Mouse (Mus musculus): ENCODE measurements around the gene Gpr160. TPM values are rescaled to one million over a fixed set of nuclear protein-coding genes. Genes with fewer than 3 reads are reported as not detected.

Gene Gpr160
- polyA plus RNA-seq, 1 experiment: not detected

DNA sequence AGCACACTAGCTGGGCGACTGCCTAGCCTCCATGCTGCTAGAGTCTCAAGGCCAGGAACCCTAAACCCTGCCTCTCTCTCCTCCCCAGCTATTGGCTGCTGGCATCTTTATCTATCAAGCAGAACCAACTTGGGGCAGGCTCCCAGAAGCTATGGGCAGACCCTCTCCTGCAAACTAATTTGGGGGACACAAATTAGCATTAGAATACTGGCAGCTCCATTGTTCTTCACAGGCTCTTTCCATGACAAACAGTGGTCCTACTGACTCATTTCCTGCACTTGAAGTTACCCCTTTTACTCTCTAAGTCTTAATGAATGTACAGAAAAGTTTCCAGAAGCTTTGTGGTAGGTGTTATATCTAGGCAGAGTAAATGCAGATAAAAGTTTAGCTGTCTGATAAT is 33.3 kb downstream of the Gpr160 start:
- peaks cover 5% of the 10 kb centered on the region for H3K27me3 ChIP-seq (replicated peaks)
- H3K36me3 ChIP-seq (replicated peaks; ENCODE audit: low read length): peaks cover 14% of the 10 kb centered on the region
- no peaks in the 10 kb centered on the region for H3K9me3 ChIP-seq
- no peak overlapping the region for H3K4me3 ChIP-seq (replicated peaks)
- TF ChIP-seq FLI1 (IDR thresholded peaks at IDR 0.05; ENCODE audit: low read length) (no peak), GATA1 (IDR thresholded peaks at IDR 0.05; ENCODE audit: borderline replicate concordance, low read length) (no peak)
- H3K4me1 ChIP-seq: no peaks in the 10 kb centered on the region

DNA sequence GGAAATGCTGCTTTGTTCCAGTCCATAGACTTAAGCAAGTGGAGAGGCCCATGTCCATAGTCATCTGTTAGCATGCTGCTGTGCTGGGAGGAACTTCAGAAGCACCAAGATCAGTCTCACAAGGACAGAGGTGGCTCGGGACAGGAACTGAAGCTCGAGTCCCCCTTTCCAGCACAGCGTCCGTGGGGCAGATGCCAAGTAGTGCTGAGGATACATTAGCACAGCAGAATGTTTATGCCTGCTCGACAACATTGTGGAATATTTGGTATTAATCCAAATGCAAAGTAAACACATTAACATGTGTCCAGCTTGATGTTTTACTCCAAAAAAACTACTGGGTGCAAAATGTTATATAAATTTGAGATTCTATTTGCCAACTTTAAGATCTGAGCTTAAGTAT is 41.0 kb downstream of the Gpr160 start:
- TF ChIP-seq FLI1 (IDR thresholded peaks at IDR 0.05; ENCODE audit: low read length) (no peak), GATA1 (IDR thresholded peaks at IDR 0.05; ENCODE audit: borderline replicate concordance, low read length) (no peak)
- H3K4me1 ChIP-seq: peaks cover 6% of the 10 kb centered on the region
- no peaks in the 10 kb centered on the region for H3K27me3 ChIP-seq (replicated peaks)
- peaks cover 71% of the 10 kb centered on the region for H3K36me3 ChIP-seq (replicated peaks; ENCODE audit: low read length)
- no peak overlapping the region for H3K4me3 ChIP-seq (replicated peaks)
- H3K9me3 ChIP-seq: no peaks in the 10 kb centered on the region

DNA sequence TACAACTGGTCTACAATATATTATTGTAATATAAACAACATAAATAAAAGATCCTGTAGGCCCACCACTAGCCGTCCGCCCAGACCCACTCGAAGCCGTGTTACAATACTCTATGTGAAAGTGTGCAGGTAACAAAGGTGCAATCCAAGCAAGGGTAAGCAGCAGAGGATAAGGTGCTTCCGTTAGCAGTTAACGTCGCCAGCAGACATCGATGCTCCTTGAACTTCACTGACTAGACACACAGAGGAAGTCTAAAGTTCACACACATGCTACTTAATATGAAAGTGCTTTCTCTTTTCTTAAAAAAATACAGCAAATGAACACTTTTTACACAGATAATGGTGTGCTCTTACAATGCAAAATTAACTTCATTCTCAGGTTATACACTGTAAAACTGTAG is 43.7 kb downstream of the Gpr160 start:
- H3K4me1 ChIP-seq: peaks cover 8% of the 10 kb centered on the region
- no peaks in the 10 kb centered on the region for H3K27me3 ChIP-seq (replicated peaks)
- peaks cover 81% of the 10 kb centered on the region for H3K36me3 ChIP-seq (replicated peaks; ENCODE audit: low read length)
- no peak overlapping the region for H3K4me3 ChIP-seq (replicated peaks)
- no peaks in the 10 kb centered on the region for H3K9me3 ChIP-seq
- TF ChIP-seq GATA1 (IDR thresholded peaks at IDR 0.05; ENCODE audit: borderline replicate concordance, low read length): no peak
- no peak for TF ChIP-seq FLI1 (IDR thresholded peaks at IDR 0.05; ENCODE audit: low read length)

DNA sequence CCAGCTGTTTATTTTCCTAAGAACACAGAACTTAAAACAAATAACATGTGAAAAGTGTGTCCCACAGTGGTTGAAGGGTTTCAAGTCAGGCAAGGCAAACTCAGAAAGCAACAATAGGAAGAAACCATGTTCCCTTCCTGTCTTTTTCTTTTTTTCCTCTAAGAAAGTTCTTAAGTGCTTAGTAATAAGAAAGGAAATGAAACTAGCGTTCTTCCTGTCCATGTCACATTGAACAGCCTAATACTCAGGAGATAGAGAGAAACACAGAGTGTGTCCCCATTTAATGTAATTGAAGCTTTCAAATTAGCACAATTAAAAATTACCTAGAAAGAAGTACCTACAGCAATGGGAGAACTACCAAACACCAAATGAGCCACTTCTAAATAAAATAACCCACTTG is 48.9 kb downstream of the Gpr160 start:
- Histone ChIP-seq H3K36me3 (replicated peaks; ENCODE audit: low read length) (peaks cover 93% of the 10 kb centered on the region), H3K27me3 (replicated peaks) (no peaks in the 10 kb centered on the region)

DNA sequence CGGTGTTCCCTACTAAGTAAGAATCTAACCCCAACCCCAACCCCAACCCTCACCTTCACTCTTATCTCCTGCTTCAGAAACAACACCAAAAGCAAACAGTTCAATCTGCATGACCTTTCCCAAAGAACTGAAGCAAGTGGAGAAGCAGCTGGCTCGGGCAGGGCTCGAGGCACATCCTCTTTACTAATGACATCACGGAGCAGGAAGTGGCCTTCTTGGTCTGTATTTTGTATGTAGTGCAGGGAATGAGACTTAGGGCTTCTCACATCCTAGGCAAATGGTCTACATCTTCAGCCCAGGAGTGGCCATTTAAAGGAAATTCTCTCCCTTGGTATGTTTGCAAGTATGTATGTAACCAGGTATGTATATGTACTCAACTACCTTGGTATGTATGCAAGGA is 61.4 kb downstream of the Gpr160 start:
- TF ChIP-seq FLI1 (IDR thresholded peaks at IDR 0.05; ENCODE audit: low read length): no peak
- no peak for TF ChIP-seq GATA1 (IDR thresholded peaks at IDR 0.05; ENCODE audit: borderline replicate concordance, low read length)
- peaks cover 4% of the 10 kb centered on the region; the same call in 1 of the 2 replicates for H3K9me3 ChIP-seq
- H3K4me3 ChIP-seq (replicated peaks): no peak overlapping the region
- no peaks in the 10 kb centered on the region for H3K27me3 ChIP-seq (replicated peaks)
- H3K36me3 ChIP-seq (replicated peaks; ENCODE audit: low read length): peaks cover 92% of the 10 kb centered on the region
- no peaks in the 10 kb centered on the region for H3K4me1 ChIP-seq

More for the DNA sequence above, 48.9 kb downstream of the Gpr160 start:
- no peak overlapping the region for H3K4me3 ChIP-seq (replicated peaks)
- H3K4me1 ChIP-seq: peaks cover 3% of the 10 kb centered on the region; the same call in 1 of the 2 replicates
- TF ChIP-seq GATA1 (IDR thresholded peaks at IDR 0.05; ENCODE audit: borderline replicate concordance, low read length) (no peak), FLI1 (IDR thresholded peaks at IDR 0.05; ENCODE audit: low read length) (no peak)
- H3K9me3 ChIP-seq: no peaks in the 10 kb centered on the region

DNA sequence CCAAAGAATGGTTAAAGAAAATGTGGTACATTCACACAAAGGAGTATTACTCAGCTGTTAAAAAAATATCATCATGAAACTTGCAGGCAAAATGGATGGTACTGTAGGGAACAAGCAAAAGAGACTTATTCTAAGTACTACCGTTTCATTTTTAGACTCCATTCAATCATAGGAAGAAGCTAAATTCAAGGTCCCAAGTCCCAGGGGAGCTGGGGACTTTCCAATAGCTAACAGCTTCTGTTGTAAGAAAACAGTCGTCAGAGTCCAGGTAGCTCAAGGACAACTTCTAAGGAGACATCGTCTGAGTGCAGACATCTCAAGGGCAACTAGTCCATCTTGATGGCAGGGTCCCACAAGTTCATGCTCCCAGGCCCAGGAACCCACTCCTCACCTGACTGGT is 71.9 kb downstream of the Gpr160 start:
- Histone ChIP-seq H3K36me3 (replicated peaks; ENCODE audit: low read length) (peaks cover 75% of the 10 kb centered on the region), H3K9me3 (no peaks in the 10 kb centered on the region), H3K4me3 (replicated peaks) (no peak overlapping the region), H3K27me3 (replicated peaks) (no peaks in the 10 kb centered on the region), H3K4me1 (peaks cover 4% of the 10 kb centered on the region; the same call in 1 of the 2 replicates)
- TF ChIP-seq FLI1 (IDR thresholded peaks at IDR 0.05; ENCODE audit: low read length): no peak

DNA sequence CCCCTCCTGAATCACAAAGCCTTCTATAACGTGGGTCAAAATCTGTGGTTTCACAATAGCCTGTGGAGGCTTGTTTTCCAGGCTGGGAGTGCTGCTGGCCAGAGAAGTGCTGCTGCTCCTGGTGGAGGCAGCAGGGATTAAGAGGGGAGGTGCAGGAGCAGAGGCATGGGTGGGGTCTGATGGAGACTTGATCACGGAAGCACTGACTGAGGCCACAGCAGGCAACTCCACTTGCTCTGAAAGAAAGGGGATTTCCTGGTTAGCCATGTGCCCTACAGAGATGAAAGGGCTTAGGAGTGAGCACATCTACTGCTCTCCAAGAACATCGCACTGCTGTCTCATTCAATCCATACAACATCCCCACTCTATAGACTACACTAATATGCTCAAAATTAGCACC is 74.1 kb downstream of the Gpr160 start:
- H3K4me1 ChIP-seq: peaks cover 18% of the 10 kb centered on the region
- TF ChIP-seq GATA1 (IDR thresholded peaks at IDR 0.05; ENCODE audit: borderline replicate concordance, low read length) (no peak), FLI1 (IDR thresholded peaks at IDR 0.05; ENCODE audit: low read length) (no peak)
- no peak overlapping the region for H3K4me3 ChIP-seq (replicated peaks)
- no peaks in the 10 kb centered on the region for H3K27me3 ChIP-seq (replicated peaks)
- H3K9me3 ChIP-seq: no peaks in the 10 kb centered on the region
- H3K36me3 ChIP-seq (replicated peaks; ENCODE audit: low read length): peaks cover 66% of the 10 kb centered on the region

DNA sequence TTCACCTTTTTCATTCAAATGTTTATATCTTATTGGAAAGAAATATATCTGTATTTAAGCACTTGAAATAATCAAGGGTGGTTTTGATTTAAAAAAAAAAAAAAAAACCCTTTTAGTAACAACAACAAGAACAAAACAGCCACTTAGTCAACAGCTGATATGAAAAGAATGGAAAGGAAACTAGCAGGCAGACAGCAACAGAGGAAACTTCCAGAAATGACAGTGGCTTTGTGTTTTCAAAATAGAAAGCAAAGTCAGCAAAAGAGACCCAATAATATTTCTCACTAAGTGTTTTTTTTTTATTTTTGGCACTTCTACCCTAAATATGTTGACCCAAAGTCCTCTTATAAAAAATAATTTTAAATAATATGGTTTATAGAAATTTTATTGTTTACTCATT is 78.6 kb downstream of the Gpr160 start:
- Histone ChIP-seq H3K36me3 (replicated peaks; ENCODE audit: low read length) (peaks cover 79% of the 10 kb centered on the region), H3K4me1 (peaks cover 24% of the 10 kb centered on the region)

More for the DNA sequence above, 78.6 kb downstream of the Gpr160 start:
- Histone ChIP-seq H3K27me3 (replicated peaks) (no peaks in the 10 kb centered on the region), H3K4me3 (replicated peaks) (no peak overlapping the region), H3K9me3 (no peaks in the 10 kb centered on the region)
- no peak for TF ChIP-seq FLI1 (IDR thresholded peaks at IDR 0.05; ENCODE audit: low read length)
- no peak for TF ChIP-seq GATA1 (IDR thresholded peaks at IDR 0.05; ENCODE audit: borderline replicate concordance, low read length)

Other genes starting within 250 kb of the Gpr160 start
- not detected in 2 replicates for gene Lrriq4, start 211.4 kb upstream of the Gpr160 start, polyA plus RNA-seq (2012; ENCODE audit: insufficient read depth, low replicate concordance)
- gene Lrrc34, start 208.1 kb upstream of the Gpr160 start, polyA plus RNA-seq (2012; ENCODE audit: insufficient read depth, low replicate concordance): not detected in 2 replicates
- not detected in 2 replicates for gene Lrrc31, start 156.1 kb upstream of the Gpr160 start, polyA plus RNA-seq (2012; ENCODE audit: insufficient read depth, low replicate concordance)
- gene Samd7, start 109.7 kb upstream of the Gpr160 start, polyA plus RNA-seq (2012; ENCODE audit: insufficient read depth, low replicate concordance): not detected in 2 replicates
- 6.6 and 19.5 TPM in 2 replicates for gene Sec62, start 63.1 kb upstream of the Gpr160 start, polyA plus RNA-seq (2012; ENCODE audit: insufficient read depth, low replicate concordance)
- gene Phc3, start 113.5 kb downstream of the Gpr160 start, polyA plus RNA-seq (2012; ENCODE audit: insufficient read depth, low replicate concordance): 0.60 and 0.92 TPM in 2 replicates
- gene Prkci, start 139.8 kb downstream of the Gpr160 start, polyA plus RNA-seq (2012; ENCODE audit: insufficient read depth, low replicate concordance): 1.0 TPM in 1 of 2 replicates, not detected in the other
- 1.2 TPM in 1 of 2 replicates, not detected in the other for gene Skil, start 239.1 kb downstream of the Gpr160 start, polyA plus RNA-seq (2012; ENCODE audit: insufficient read depth, low replicate concordance)